In genomic region chr17:12275756-12276155, GRCm38 (mm10) we compare ENCODE assay signal across 15 mouse cellular contexts. TPM values are rescaled to one million over a fixed set of nuclear protein-coding genes. Genes with fewer than 3 reads are reported as not detected.
DNase-seq lines count a peak whose midpoint lies in the region; ATAC-seq lines count a peak whose summit lies in the region.
"Had no signal": no experiment of that assay in that cellular context is flagged by ENCODE, and none has a peak within 500 bp of the region (broad histone marks: within the 10 kb centered on the region; RNA-seq: fewer than 3 reads in every experiment).

No protein-coding gene starts in this region.

- peak; percentile 33 for DNase-seq in right cerebral cortex, adult 18-20 months
- no peak for DNase-seq in right cerebral cortex, postnatal 10 days (ENCODE audit: low spot score in 2 of 2)
- peak; percentile 93 for DNase-seq in Muller cell, postnatal 12 days (ENCODE audit: inconsistent ontology term)
- peak; percentile 22 for DNase-seq in adrenal gland, postnatal 25 days
- DNase-seq in testis, postnatal 14 days (ENCODE audit: low spot score), result no peak
- no peak for DNase-seq in heart, adult 8-10 months (ENCODE audit: low spot score)
- DNase-seq: cerebellum, postnatal 25 days; embryo, embryonic 11 days; gastrocnemius, postnatal 25 days; kidney, adult 2 months; kidney, postnatal 10 days had no signal

- no peak for ATAC-seq in erythroblast, adult 5-6 weeks (replicated peaks; ENCODE audit: low FRiP score, poor library complexity, severe bottlenecking)
- ATAC-seq: CD4-positive, CD25-positive, alpha-beta regulatory T cell, adult 4 months; inflammation-experienced regulatory T-cells, adult 6 months; lung, postnatal 0 days had no signal

RNA-seq across cellular contexts. Expression of gene Map3k4, which starts 42.8 kb away (rescaled TPM):
- 22.2 and 33.3 TPM in 2 replicates for total RNA-seq in adrenal gland, postnatal 25 days (2021)
- 0.77 and 1.3 TPM in 2 replicates for total RNA-seq in erythroblast, adult 5-6 weeks (2015; ENCODE audit: low replicate concordance)
- 6.3 and 7.2 TPM in 2 replicates for total RNA-seq in erythroblast, adult 5-6 weeks (2017; ENCODE audit: low replicate concordance)
- total RNA-seq in heart, adult 8-10 months (2022), result 10 to 100 TPM; 39.7 to 57.5 (median 49.8) TPM

Comparison
In these comparisons a context has a peak if more than half of its experiments do, and no peak if none do; other contexts are left out.
1. DNase-seq: peak in right cerebral cortex, adult 18-20 months (single experiment), Muller cell, postnatal 12 days (single experiment) and adrenal gland, postnatal 25 days (single experiment); none in right cerebral cortex, postnatal 10 days (0 of 2), testis, postnatal 14 days (single experiment) and heart, adult 8-10 months (single experiment).